Mouse (Mus musculus): ENCODE measurements at regions not wholly inside any gene's neighbourhood (a gene's known extent, or its start where the extent isn't known, plus 50 kb on each side); places are given as distances from the start of the nearest gene placed in this dataset.

DNA sequence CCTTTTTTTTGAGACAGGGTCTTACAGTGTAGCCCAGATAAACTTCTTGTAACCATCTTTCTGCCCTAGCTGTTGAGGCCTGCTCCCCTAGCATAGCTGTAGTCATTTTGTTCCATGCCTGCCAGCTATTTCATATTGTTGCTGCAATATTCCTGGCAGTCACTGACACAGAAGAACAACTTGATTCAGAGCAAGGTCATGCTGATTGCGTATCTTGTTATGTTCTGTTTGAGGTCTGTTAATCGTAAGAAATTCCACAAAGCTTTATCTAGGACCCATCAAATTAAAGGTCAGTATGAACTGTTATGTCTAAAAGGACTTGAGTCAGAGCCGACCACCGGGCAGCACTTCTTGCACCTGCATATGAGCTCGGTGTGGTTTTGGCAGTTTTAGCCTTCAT is 79.7 kb downstream of the Ddx3x start:
- ATAC-seq (ENCODE audit: low read depth) = no peak
- H3K4me1 ChIP-seq (replicated peaks; ENCODE audit: control insufficient read depth, insufficient read depth, low read length) = no peaks in the 10 kb centered on the region
- no peaks in the 10 kb centered on the region for H3K9me3 ChIP-seq (ENCODE audit: control insufficient read depth, low read length)
- no peak overlapping the region for H3K4me2 ChIP-seq (ENCODE audit: low read depth, low read length)
- no peaks in the 10 kb centered on the region; the same call in 1 of the 2 replicates for H3K27me3 ChIP-seq (ENCODE audit: control insufficient read depth, insufficient read depth, low read depth, low read length)
- no peaks in the 10 kb centered on the region for H3K36me3 ChIP-seq (ENCODE audit: control insufficient read depth, insufficient read depth, low read length)
- 77% methylated on average over 5 of the region's 5 CpGs for WGBS
- H3K4me3 ChIP-seq (ENCODE audit: low read length) = no peak overlapping the region
- H3K9ac ChIP-seq (ENCODE audit: low read length) = no peak overlapping the region
- H3K27ac ChIP-seq (ENCODE audit: low read length) = no peak overlapping the region

DNA sequence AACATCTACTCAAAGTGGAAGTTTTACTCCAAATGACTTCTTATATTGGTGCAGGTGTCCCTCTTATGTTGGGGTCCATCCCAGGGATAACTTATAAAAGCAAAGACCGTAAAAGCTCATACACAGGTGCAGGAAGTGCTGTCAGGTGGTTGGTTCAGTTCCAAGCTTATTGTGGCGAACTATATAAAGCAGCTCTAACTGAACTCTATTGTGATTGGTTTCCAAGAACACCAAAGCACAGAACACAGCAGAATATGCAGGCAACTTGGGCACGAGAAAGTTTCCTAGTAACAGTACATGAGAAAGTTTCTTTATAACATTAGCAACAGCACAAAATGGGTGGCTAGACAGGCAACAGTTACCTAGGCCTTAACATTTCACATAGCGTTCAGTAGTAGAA is 89.5 kb downstream of the Ddx3x start:
- H3K4me3 ChIP-seq (ENCODE audit: low read length) = no peak overlapping the region
- no peaks in the 10 kb centered on the region for H3K36me3 ChIP-seq (ENCODE audit: control insufficient read depth, insufficient read depth, low read length)
- no peaks in the 10 kb centered on the region for H3K4me1 ChIP-seq (replicated peaks; ENCODE audit: control insufficient read depth, insufficient read depth, low read length)
- WGBS = 83% methylated on average over 4 of the region's 4 CpGs
- H3K9me3 ChIP-seq (ENCODE audit: control insufficient read depth, low read length) = no peaks in the 10 kb centered on the region
- no peaks in the 10 kb centered on the region for H3K27me3 ChIP-seq (ENCODE audit: control insufficient read depth, insufficient read depth, low read depth, low read length)
- no peak overlapping the region for H3K4me2 ChIP-seq (ENCODE audit: low read depth, low read length)
- no peak for ATAC-seq (ENCODE audit: low read depth)
- H3K27ac ChIP-seq (ENCODE audit: low read length) = no peak overlapping the region
- no peak overlapping the region for H3K9ac ChIP-seq (ENCODE audit: low read length)

DNA sequence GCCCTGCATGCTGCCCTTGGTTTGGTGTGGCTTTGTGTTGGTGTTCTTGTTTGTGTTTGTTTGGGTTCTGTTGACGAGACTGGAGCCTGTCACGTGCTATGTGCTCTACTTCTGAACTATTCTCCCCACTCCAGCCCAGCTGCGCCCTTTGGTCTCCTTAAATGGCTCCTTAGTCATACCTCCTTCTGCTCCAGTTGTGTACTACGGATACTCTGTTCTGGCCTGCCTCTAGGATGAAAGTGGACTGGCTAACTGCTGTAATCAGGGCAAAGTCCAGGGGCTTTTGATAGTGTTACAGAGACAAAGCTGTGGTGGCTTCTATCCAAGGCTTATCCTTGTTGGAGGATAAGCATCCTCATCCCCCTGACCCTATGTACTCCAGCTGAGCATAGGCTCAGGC is 92.0 kb downstream of the Ddx3x start:
- no peaks in the 10 kb centered on the region for H3K27me3 ChIP-seq (ENCODE audit: control insufficient read depth, insufficient read depth, low read depth, low read length)
- H3K9ac ChIP-seq (ENCODE audit: low read length) = no peak overlapping the region
- H3K36me3 ChIP-seq (ENCODE audit: control insufficient read depth, insufficient read depth, low read length) = no peaks in the 10 kb centered on the region
- no peak overlapping the region for H3K4me3 ChIP-seq (ENCODE audit: low read length)
- no peak overlapping the region for H3K27ac ChIP-seq (ENCODE audit: low read length)
- H3K4me1 ChIP-seq (replicated peaks; ENCODE audit: control insufficient read depth, insufficient read depth, low read length) = no peaks in the 10 kb centered on the region
- no peak overlapping the region for H3K4me2 ChIP-seq (ENCODE audit: low read depth, low read length)
- H3K9me3 ChIP-seq (ENCODE audit: control insufficient read depth, low read length) = no peaks in the 10 kb centered on the region
- 71% methylated on average over 4 of the region's 4 CpGs for WGBS
- ATAC-seq (ENCODE audit: low read depth) = no peak

DNA sequence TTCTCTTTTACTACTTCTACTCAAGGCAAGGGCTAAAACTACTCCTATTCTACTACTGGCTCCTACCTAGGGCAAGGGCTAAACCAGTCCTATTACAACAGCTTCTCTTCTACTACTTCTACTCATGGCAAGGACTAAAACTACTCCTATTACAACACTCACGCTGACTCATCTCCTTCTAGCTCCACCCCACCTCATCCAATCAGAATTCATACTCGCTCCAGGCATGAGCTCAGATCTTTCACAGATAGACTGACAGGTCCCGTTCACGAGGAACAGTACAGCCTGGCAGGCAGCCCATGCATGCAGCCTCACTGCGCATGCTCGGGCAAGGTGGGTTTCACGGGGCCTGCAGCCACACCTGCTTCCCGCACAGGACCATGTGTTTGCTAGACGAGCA is 79.6 kb upstream of the Nyx start:
- no peak for ATAC-seq (ENCODE audit: low read depth)

DNA sequence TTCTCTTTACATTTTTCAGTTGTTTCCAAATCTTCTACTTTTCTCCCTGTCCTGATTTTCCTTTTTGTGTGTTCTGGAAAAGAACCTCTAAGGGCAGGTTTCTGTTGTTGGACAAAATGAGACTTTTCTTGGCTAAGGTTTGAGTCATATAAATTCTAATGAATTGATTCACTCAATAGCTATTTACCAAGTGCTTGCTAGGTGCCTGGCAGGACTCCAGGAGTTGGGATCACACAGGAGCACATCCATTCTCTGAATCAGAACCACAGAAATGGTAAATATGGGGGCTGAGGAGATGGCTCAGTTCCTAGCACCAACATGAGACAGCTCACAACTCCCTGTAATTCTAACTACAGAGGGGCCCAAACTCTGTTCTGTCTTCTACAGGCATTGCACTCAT is 67.4 kb upstream of the Nyx start:
- ATAC-seq (ENCODE audit: low read depth) = no peak
- no peak overlapping the region for H3K4me2 ChIP-seq (ENCODE audit: low read depth, low read length)
- no peak overlapping the region for H3K9ac ChIP-seq (ENCODE audit: low read length)
- no peak overlapping the region for H3K27ac ChIP-seq (ENCODE audit: low read length)
- no peaks in the 10 kb centered on the region for H3K4me1 ChIP-seq (replicated peaks; ENCODE audit: control insufficient read depth, insufficient read depth, low read length)
- no peaks in the 10 kb centered on the region for H3K27me3 ChIP-seq (ENCODE audit: control insufficient read depth, insufficient read depth, low read depth, low read length)
- H3K36me3 ChIP-seq (ENCODE audit: control insufficient read depth, insufficient read depth, low read length) = no peaks in the 10 kb centered on the region
- no peaks in the 10 kb centered on the region for H3K9me3 ChIP-seq (ENCODE audit: control insufficient read depth, low read length)
- H3K4me3 ChIP-seq (ENCODE audit: low read length) = no peak overlapping the region

More for the DNA sequence above, 79.6 kb upstream of the Nyx start:
- no peak overlapping the region for H3K4me3 ChIP-seq (ENCODE audit: low read length)
- WGBS = 69% methylated on average over 9 of the region's 9 CpGs
- H3K4me1 ChIP-seq (replicated peaks; ENCODE audit: control insufficient read depth, insufficient read depth, low read length) = no peaks in the 10 kb centered on the region
- no peaks in the 10 kb centered on the region for H3K36me3 ChIP-seq (ENCODE audit: control insufficient read depth, insufficient read depth, low read length)
- H3K27ac ChIP-seq (ENCODE audit: low read length) = no peak overlapping the region
- no peak overlapping the region for H3K4me2 ChIP-seq (ENCODE audit: low read depth, low read length)
- H3K9me3 ChIP-seq (ENCODE audit: control insufficient read depth, low read length) = no peaks in the 10 kb centered on the region
- H3K9ac ChIP-seq (ENCODE audit: low read length) = no peak overlapping the region
- H3K27me3 ChIP-seq (ENCODE audit: control insufficient read depth, insufficient read depth, low read depth, low read length) = no peaks in the 10 kb centered on the region; the same call in 1 of the 2 replicates

DNA sequence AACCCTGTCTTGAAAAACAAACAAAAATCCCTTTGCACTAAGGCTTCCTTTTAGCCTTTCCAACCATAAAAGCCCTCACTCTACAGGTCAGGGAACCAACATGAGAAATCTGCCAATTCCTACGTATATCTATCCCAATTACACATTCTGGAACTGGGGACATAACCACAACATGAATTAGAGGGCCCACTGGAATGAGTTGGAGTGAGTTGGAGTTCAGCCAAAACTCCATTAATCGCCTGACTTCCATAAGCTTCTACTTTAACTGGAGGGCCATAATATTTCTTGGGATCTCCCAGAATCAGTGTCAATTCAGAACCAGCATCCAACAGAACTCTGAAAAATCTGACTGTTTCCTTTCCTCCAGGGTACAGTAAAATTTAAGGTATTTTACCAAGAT is 53.2 kb upstream of the Nyx start:
- H3K4me1 ChIP-seq (replicated peaks; ENCODE audit: control insufficient read depth, insufficient read depth, low read length) = no peaks in the 10 kb centered on the region
- H3K27ac ChIP-seq (ENCODE audit: low read length) = no peak overlapping the region
- H3K4me2 ChIP-seq (ENCODE audit: low read depth, low read length) = no peak overlapping the region
- H3K9me3 ChIP-seq (ENCODE audit: control insufficient read depth, low read length) = no peaks in the 10 kb centered on the region
- H3K36me3 ChIP-seq (ENCODE audit: control insufficient read depth, insufficient read depth, low read length) = no peaks in the 10 kb centered on the region
- no peak overlapping the region for H3K4me3 ChIP-seq (ENCODE audit: low read length)
- no peak for ATAC-seq (ENCODE audit: low read depth)
- 49% methylated on average over 2 of the region's 2 CpGs for WGBS
- H3K27me3 ChIP-seq (ENCODE audit: control insufficient read depth, insufficient read depth, low read depth, low read length) = no peaks in the 10 kb centered on the region; the same call in 1 of the 2 replicates
- no peak overlapping the region for H3K9ac ChIP-seq (ENCODE audit: low read length)

DNA sequence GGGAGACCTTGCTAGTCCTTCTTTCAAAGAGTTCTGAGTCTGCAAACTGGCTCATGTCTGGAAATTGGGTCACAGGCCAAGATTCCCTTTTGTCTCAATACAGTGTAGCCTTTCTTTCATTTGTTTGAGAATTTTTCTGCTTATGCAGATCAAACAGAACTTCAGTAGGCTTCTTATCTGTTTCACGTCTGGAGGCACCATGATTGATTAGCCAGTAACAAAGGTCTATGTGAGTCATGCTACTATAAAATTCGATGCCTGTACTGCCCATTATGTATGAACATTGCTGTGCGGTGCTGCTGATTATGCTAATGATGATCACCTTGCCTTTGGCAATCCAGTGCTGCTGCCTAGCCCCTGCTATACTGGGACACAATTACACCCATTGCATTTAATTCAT is 52.8 kb upstream of the Nyx start:
- no peak overlapping the region for H3K4me3 ChIP-seq (ENCODE audit: low read length)
- H3K9me3 ChIP-seq (ENCODE audit: control insufficient read depth, low read length) = no peaks in the 10 kb centered on the region
- no peaks in the 10 kb centered on the region; the same call in 1 of the 2 replicates for H3K27me3 ChIP-seq (ENCODE audit: control insufficient read depth, insufficient read depth, low read depth, low read length)
- H3K27ac ChIP-seq (ENCODE audit: low read length) = no peak overlapping the region
- H3K36me3 ChIP-seq (ENCODE audit: control insufficient read depth, insufficient read depth, low read length) = no peaks in the 10 kb centered on the region
- no peak overlapping the region for H3K4me2 ChIP-seq (ENCODE audit: low read depth, low read length)
- 27% methylated on average over 3 of the region's 3 CpGs for WGBS
- H3K4me1 ChIP-seq (replicated peaks; ENCODE audit: control insufficient read depth, insufficient read depth, low read length) = no peaks in the 10 kb centered on the region
- H3K9ac ChIP-seq (ENCODE audit: low read length) = no peak overlapping the region
- no peak for ATAC-seq (ENCODE audit: low read depth)
